Mouse (Mus musculus): Measurements from ENCODE around the gene Aoc1. TPM values are rescaled to one million over a fixed set of nuclear protein-coding genes. Genes with fewer than 3 reads are reported as not detected.

The Aoc1 gene
- polyA plus RNA-seq (2015; fragmentation: Nextera tagmentation; extraction: Ambion mirVana) = not detected in 2 replicates

DNA sequence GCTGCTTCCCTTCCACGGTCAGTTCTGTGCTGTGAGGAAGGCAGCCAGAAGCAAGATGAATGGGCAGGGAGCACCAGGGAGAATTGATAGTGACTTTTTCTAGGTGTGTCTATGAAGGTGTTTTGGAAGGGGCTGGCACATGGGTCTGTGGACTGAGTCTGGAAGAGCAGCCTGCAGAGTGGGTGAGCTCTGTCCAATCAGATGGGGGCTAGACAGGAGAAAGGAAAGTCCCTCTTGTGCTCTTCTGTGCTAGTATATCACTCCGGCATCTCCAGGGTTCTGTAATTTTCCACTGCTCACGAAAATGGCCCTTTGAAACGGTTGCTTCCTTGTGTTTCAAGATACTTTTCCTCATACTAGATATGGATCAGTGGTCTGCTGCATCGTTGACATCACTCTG, at the start of gene Aoc1:
Gene Aoc1 (plus strand): TSS at position 301 of the 400 bp plus-strand sequence.
- Histone ChIP-seq H3K9me3 (ENCODE audit: control insufficient read depth, low read length) (no peaks in the 10 kb centered on the region), H3K36me3 (ENCODE audit: control insufficient read depth, insufficient read depth, low read length) (no peaks in the 10 kb centered on the region), H3K27me3 (ENCODE audit: control insufficient read depth, insufficient read depth, low read length) (no peaks in the 10 kb centered on the region), H3K4me2 (replicated peaks; ENCODE audit: low read depth) (no peak within 1 kb of the TSS), H3K4me3 (ENCODE audit: low read depth, low read length) (no peak within 1 kb of the TSS), H3K9ac (ENCODE audit: low read length) (no peak within 1 kb of the TSS), H3K4me1 (replicated peaks; ENCODE audit: control insufficient read depth, insufficient read depth) (no peaks in the 10 kb centered on the region), H3K27ac (replicated peaks) (no peak within 1 kb of the TSS)
- no peak for DNase-seq (ENCODE audit: low spot score)
- WGBS = 63% methylated on average over 5 of the region's 5 CpGs
- TF ChIP-seq EP300 (optimal IDR thresholded peaks at IDR 0.05) (no peak), CTCF (IDR thresholded peaks at IDR 0.05; ENCODE audit: low read depth) (no peak)
- ATAC-seq (ENCODE audit: low FRiP score, low TSS enrichment) = no peak

DNA sequence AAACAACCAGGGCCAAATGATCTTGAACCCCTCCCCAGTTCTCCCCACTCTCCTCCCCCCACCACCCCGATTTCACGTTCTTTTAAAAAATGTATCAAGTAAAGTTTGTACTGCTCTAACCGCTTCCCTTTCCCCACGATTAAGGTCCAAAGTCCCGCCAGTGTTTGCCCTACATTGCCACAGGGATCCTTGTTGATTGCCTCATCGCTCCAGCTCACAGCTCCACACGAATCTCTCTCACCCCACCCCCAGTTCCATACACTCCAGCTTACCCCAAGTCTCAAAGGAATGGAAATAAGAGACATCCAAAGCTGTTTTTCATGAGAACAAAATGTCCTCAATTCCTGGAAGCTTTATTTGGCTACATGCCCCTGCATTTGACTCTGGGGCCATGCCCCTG, 47.7 kb upstream of the Aoc1 start:
- H3K36me3 ChIP-seq (ENCODE audit: control insufficient read depth, insufficient read depth, low read length) = no peaks in the 10 kb centered on the region
- H3K27ac ChIP-seq (replicated peaks) = no peak overlapping the region
- DNase-seq (ENCODE audit: low spot score) (peak; percentile 76), ATAC-seq (ENCODE audit: low FRiP score, low TSS enrichment) (peak; percentile 94)
- no peak overlapping the region for H3K9ac ChIP-seq (ENCODE audit: low read length)
- 47% methylated on average over 7 of the region's 7 CpGs for WGBS
- no peaks in the 10 kb centered on the region for H3K9me3 ChIP-seq (ENCODE audit: control insufficient read depth, low read length)
- H3K4me1 ChIP-seq (replicated peaks; ENCODE audit: control insufficient read depth, insufficient read depth) = 0 out of 2 replicates have a peak, but pooled peaks cover 6% of the 10 kb centered on the region
- TF ChIP-seq CTCF (IDR thresholded peaks at IDR 0.05; ENCODE audit: low read depth) (no peak), EP300 (optimal IDR thresholded peaks at IDR 0.05) (no peak)
- H3K4me3 ChIP-seq (ENCODE audit: low read depth, low read length) = no peak overlapping the region
- H3K27me3 ChIP-seq (ENCODE audit: control insufficient read depth, insufficient read depth, low read length) = no peaks in the 10 kb centered on the region
- H3K4me2 ChIP-seq (replicated peaks; ENCODE audit: low read depth) = no peak overlapping the region

DNA sequence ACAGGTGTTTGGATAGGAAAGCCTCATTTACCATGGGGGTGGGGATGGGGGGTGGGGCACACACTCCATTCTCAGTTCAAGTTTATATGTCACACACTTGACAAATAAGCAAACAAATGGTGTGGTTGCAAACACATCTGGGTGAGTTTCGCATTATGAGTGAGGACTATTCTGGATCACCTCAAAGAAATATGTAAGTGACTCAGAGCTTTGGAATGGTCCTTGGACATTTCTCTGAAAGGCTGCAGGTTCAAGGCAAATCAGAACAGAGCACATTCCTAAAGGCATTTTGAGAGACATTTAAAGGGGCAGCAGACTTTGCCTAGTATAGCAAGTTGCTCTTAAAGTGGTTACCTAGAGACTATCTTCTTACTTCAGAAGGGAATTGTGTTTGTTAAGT, 43.7 kb upstream of the Aoc1 start:
- peak; percentile 49 for ATAC-seq (ENCODE audit: low FRiP score, low TSS enrichment)
- TF ChIP-seq EP300 (optimal IDR thresholded peaks at IDR 0.05) = no peak
- no peak for TF ChIP-seq CTCF (IDR thresholded peaks at IDR 0.05; ENCODE audit: low read depth)
- 0 out of 2 replicates have a peak, but pooled peaks cover 5% of the 10 kb centered on the region for H3K9me3 ChIP-seq (ENCODE audit: control insufficient read depth, low read length)
- no peak overlapping the region for H3K9ac ChIP-seq (ENCODE audit: low read length)
- DNase-seq (ENCODE audit: low spot score) = no peak
- no peak overlapping the region for H3K4me3 ChIP-seq (ENCODE audit: low read depth, low read length)
- H3K27ac ChIP-seq (replicated peaks) = no peak overlapping the region; the same call in 1 of the 2 replicates
- 23% methylated on average over 1 of the region's 1 CpGs for WGBS
- H3K4me1 ChIP-seq (replicated peaks; ENCODE audit: control insufficient read depth, insufficient read depth) = peaks cover 9% of the 10 kb centered on the region
- H3K36me3 ChIP-seq (ENCODE audit: control insufficient read depth, insufficient read depth, low read length) = peaks cover 10% of the 10 kb centered on the region
- no peaks in the 10 kb centered on the region for H3K27me3 ChIP-seq (ENCODE audit: control insufficient read depth, insufficient read depth, low read length)
- no peak overlapping the region for H3K4me2 ChIP-seq (replicated peaks; ENCODE audit: low read depth)

DNA sequence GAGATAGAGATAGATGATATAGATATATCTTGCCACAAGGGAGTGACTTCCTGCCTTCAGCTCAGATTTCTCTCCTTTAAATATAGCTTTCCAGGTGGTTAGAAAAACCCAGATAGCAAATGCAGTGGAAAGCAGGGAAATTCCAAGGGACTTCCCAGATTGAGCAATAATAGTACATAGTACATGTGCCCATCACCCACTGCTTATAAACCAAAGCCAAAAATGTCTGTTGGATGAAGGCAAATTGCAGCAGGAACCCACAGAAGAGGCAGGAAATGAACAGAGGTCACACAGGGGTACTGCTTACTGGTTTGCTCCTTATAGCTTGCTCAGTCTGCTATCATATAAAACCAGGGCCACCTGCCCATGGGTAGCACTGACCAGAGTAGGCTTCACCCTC, 43.0 kb upstream of the Aoc1 start:
- H3K36me3 ChIP-seq (ENCODE audit: control insufficient read depth, insufficient read depth, low read length) = peaks cover 16% of the 10 kb centered on the region
- H3K9ac ChIP-seq (ENCODE audit: low read length) = no peak overlapping the region
- H3K27me3 ChIP-seq (ENCODE audit: control insufficient read depth, insufficient read depth, low read length) = no peaks in the 10 kb centered on the region
- peak overlapping the region; percentile 31; the same call in 1 of the 2 replicates for H3K27ac ChIP-seq (replicated peaks)
- no peak for ATAC-seq (ENCODE audit: low FRiP score, low TSS enrichment)
- TF ChIP-seq CTCF (IDR thresholded peaks at IDR 0.05; ENCODE audit: low read depth) = no peak
- H3K4me1 ChIP-seq (replicated peaks; ENCODE audit: control insufficient read depth, insufficient read depth) = peaks cover 8% of the 10 kb centered on the region
- 0 out of 2 replicates have a peak, but pooled peaks cover 5% of the 10 kb centered on the region for H3K9me3 ChIP-seq (ENCODE audit: control insufficient read depth, low read length)
- H3K4me2 ChIP-seq (replicated peaks; ENCODE audit: low read depth) = no peak overlapping the region
- no peak for DNase-seq (ENCODE audit: low spot score)
- H3K4me3 ChIP-seq (ENCODE audit: low read depth, low read length) = no peak overlapping the region

DNA sequence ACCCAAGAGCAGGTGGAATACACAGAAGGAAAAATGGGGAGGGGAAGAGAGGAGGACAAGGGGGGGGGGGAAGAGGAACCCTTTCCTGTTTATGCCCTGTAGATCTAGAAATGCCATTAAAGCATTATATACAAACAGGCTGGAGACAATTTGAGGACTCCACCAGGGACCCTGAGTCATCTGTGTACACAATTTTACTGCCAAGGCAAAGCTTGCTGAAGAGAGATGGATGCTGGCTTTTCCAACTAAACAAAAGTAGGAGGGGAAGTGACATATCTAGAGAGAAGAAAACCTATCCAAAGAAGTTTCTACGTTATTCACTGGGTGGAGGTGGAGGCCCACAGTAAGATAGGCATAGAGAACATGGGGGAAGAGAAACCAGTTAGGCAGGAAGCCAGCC, 42.5 kb upstream of the Aoc1 start:
- TF ChIP-seq CTCF (IDR thresholded peaks at IDR 0.05; ENCODE audit: low read depth) (no peak), EP300 (optimal IDR thresholded peaks at IDR 0.05) (no peak)
- Histone ChIP-seq H3K9ac (ENCODE audit: low read length) (no peak overlapping the region), H3K4me3 (ENCODE audit: low read depth, low read length) (no peak overlapping the region), H3K9me3 (ENCODE audit: control insufficient read depth, low read length) (0 out of 2 replicates have a peak, but pooled peaks cover 5% of the 10 kb centered on the region), H3K36me3 (ENCODE audit: control insufficient read depth, insufficient read depth, low read length) (peaks cover 18% of the 10 kb centered on the region), H3K27me3 (ENCODE audit: control insufficient read depth, insufficient read depth, low read length) (no peaks in the 10 kb centered on the region), H3K4me1 (replicated peaks; ENCODE audit: control insufficient read depth, insufficient read depth) (peaks cover 8% of the 10 kb centered on the region), H3K27ac (replicated peaks) (peak overlapping the region; percentile 65), H3K4me2 (replicated peaks; ENCODE audit: low read depth) (no peak overlapping the region)
- ATAC-seq (ENCODE audit: low FRiP score, low TSS enrichment) (peak; percentile 30; the same call in 1 of the 2 replicates), DNase-seq (ENCODE audit: low spot score) (no peak)
- 17% methylated on average over 1 of the region's 1 CpGs for WGBS

DNA sequence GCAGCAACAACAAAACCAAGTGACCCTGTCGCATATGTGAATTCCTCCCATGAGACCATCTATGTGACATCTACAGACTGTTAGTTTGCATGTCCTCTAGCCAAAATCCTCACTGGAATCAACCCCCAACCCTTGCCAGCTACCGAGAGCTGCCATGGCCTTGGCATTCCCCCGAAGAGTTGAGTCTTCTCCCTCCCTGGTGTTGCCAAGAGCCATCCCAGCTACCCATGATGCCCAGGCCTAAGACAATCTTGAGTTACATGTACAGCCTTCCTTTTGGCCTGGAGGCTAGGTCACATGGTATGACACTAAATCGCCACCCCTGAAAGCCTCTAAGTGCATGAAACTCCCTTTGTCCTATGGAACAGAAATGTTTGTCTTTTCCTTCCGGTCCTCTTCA, 41.6 kb upstream of the Aoc1 start:
- Histone ChIP-seq H3K4me3 (ENCODE audit: low read depth, low read length) (no peak overlapping the region), H3K9me3 (ENCODE audit: control insufficient read depth, low read length) (0 out of 2 replicates have a peak, but pooled peaks cover 5% of the 10 kb centered on the region), H3K36me3 (ENCODE audit: control insufficient read depth, insufficient read depth, low read length) (peaks cover 18% of the 10 kb centered on the region), H3K4me2 (replicated peaks; ENCODE audit: low read depth) (no peak overlapping the region), H3K27ac (replicated peaks) (peak overlapping the region; percentile 65), H3K4me1 (replicated peaks; ENCODE audit: control insufficient read depth, insufficient read depth) (peaks cover 8% of the 10 kb centered on the region), H3K9ac (ENCODE audit: low read length) (no peak overlapping the region), H3K27me3 (ENCODE audit: control insufficient read depth, insufficient read depth, low read length) (no peaks in the 10 kb centered on the region)
- TF ChIP-seq EP300 (optimal IDR thresholded peaks at IDR 0.05) (no peak), CTCF (IDR thresholded peaks at IDR 0.05; ENCODE audit: low read depth) (no peak)
- ATAC-seq (ENCODE audit: low FRiP score, low TSS enrichment) (no peak), DNase-seq (ENCODE audit: low spot score) (no peak)
- 79% methylated on average over 5 of the region's 5 CpGs for WGBS
